Comparison of ENCODE assay signal across 8 mouse cellular contexts in the genomic region with DNA sequence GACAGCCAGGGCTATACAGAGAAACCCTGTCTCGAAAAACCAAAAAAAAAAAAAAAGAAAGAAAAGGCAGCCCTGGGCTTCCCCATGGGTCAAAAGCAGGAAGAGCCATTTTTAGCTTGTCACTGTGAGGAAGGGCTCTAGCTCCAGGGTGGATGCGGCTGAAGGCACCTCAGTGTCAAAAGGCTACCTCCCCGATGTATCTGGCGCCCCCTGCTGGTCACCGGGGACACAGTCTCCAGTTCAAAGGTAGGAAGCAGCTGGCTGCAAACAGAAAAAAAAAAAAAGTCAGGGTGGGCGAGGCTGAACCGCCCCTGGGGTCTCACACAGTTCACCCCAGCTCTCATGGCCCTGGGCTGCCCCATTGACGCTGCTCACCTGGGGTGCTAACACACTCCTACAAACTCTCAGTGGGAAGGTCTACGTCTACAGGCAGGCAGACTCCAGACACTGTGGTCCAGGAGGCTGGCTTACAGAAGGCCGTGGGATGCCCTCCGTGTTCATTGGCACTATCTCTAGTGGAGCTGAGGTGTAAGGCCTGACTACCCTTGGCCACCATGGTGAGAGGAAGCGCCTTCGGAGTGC. TPM values are rescaled to one million over a fixed set of nuclear protein-coding genes. Genes with fewer than 3 reads are reported as not detected.
DNase-seq lines count a peak whose midpoint lies in the region; ATAC-seq lines count a peak whose summit lies in the region.

No protein-coding gene starts in this region.

- H3K9ac ChIP-seq in liver, embryonic 11.5 days (ENCODE audit: low read depth, low read length) = no peak overlapping the region
- no peak overlapping the region for H3K9ac ChIP-seq in neural tube, embryonic 12.5 days
- H3K9ac ChIP-seq in stomach, embryonic 16.5 days (ENCODE audit: low read length) = no peak overlapping the region

- DNase-seq in 3T3-L1 (ENCODE audit: low read depth, low spot score) = peak; percentile 85
- DNase-seq in adrenal gland, adult (ENCODE audit: inconsistent age in 2 of 2, low spot score in 1 of 2) = peak; percentile 84 to 93
- peak; percentile 88 for DNase-seq in embryo, embryonic 10.5 days (ENCODE audit: low spot score)
- DNase-seq in gastrocnemius, postnatal 4 days (ENCODE audit: low spot score in 2 of 2) = peak; percentile 86 to 88
- DNase-seq in kidney, adult 9 months = peak; percentile 82
- peak; percentile 81 for DNase-seq in liver, embryonic 11.5 days (ENCODE audit: low spot score)

- H3K36me3 ChIP-seq in liver, embryonic 11.5 days (ENCODE audit: control insufficient read depth, insufficient read depth, low read length) = no peaks in the 10 kb centered on the region
- H3K36me3 ChIP-seq in neural tube, embryonic 12.5 days = no peaks in the 10 kb centered on the region
- no peaks in the 10 kb centered on the region for H3K36me3 ChIP-seq in stomach, embryonic 16.5 days (ENCODE audit: control insufficient read depth, insufficient read depth, low read length)

- no peaks in the 10 kb centered on the region for H3K4me1 ChIP-seq in liver, embryonic 11.5 days (replicated peaks; ENCODE audit: control insufficient read depth, insufficient read depth, low read length)
- H3K4me1 ChIP-seq in neural tube, embryonic 12.5 days = no peaks in the 10 kb centered on the region
- H3K4me1 ChIP-seq in stomach, embryonic 16.5 days (ENCODE audit: control insufficient read depth, insufficient read depth, low read length) = no peaks in the 10 kb centered on the region

- H3K9me3 ChIP-seq in liver, embryonic 11.5 days (ENCODE audit: control insufficient read depth, low read length) = no peaks in the 10 kb centered on the region
- no peaks in the 10 kb centered on the region for H3K9me3 ChIP-seq in neural tube, embryonic 12.5 days
- no peaks in the 10 kb centered on the region for H3K9me3 ChIP-seq in stomach, embryonic 16.5 days (replicated peaks; ENCODE audit: control insufficient read depth, low read length)

- H3K4me2 ChIP-seq in liver, embryonic 11.5 days = no peak overlapping the region
- no peak overlapping the region for H3K4me2 ChIP-seq in neural tube, embryonic 12.5 days (replicated peaks)
- no peak overlapping the region for H3K4me2 ChIP-seq in stomach, embryonic 16.5 days (ENCODE audit: low read depth, low read length)

- 29% methylated on average over 13 of the region's 13 CpGs for WGBS in liver, embryonic 11.5 days
- 32% methylated on average over 13 of the region's 13 CpGs for WGBS in neural tube, embryonic 12.5 days
- WGBS in stomach, embryonic 16.5 days = 36% methylated on average over 12 of the region's 13 CpGs

- no peak overlapping the region for H3K4me3 ChIP-seq in liver, embryonic 11.5 days (ENCODE audit: low read depth, low read length)
- H3K4me3 ChIP-seq in neural tube, embryonic 12.5 days = no peak overlapping the region
- no peak overlapping the region for H3K4me3 ChIP-seq in stomach, embryonic 16.5 days (replicated peaks; ENCODE audit: low read length)

- H3K27me3 ChIP-seq in liver, embryonic 11.5 days (replicated peaks; ENCODE audit: control insufficient read depth, insufficient read depth, low read length) = no peaks in the 10 kb centered on the region
- no peaks in the 10 kb centered on the region for H3K27me3 ChIP-seq in neural tube, embryonic 12.5 days (replicated peaks)
- no peaks in the 10 kb centered on the region for H3K27me3 ChIP-seq in stomach, embryonic 16.5 days (ENCODE audit: control insufficient read depth, insufficient read depth, low read length)

- peak; percentile 42; the same call in 1 of the 2 replicates for ATAC-seq in liver, embryonic 11.5 days (replicated peaks; ENCODE audit: low FRiP score)
- ATAC-seq in neural tube, embryonic 12.5 days (ENCODE audit: low FRiP score, low read depth) = peak; percentile 65; the same call in 1 of the 2 replicates
- ATAC-seq in stomach, embryonic 16.5 days (ENCODE audit: insufficient read depth, low FRiP score) = peak; percentile 44; the same call in 1 of the 2 replicates

- no peak overlapping the region for H3K27ac ChIP-seq in liver, embryonic 11.5 days (ENCODE audit: low read depth, low read length)
- no peak overlapping the region for H3K27ac ChIP-seq in neural tube, embryonic 12.5 days
- H3K27ac ChIP-seq in stomach, embryonic 16.5 days (ENCODE audit: low read length) = no peak overlapping the region

RNA-seq across cellular contexts. Expression of a gene that starts 8.6 kb away (rescaled TPM):
- total RNA-seq in gastrocnemius, postnatal 4 days (2021) = 10 to 100 TPM; 53.6 to 54.6 TPM
- polyA plus RNA-seq in liver, embryonic 11.5 days (2014; fragmentation: Nextera tagmentation; extraction: Ambion mirVana) = 5.0 and 6.7 TPM in 2 replicates
- 35.8 and 38.8 TPM in 2 replicates for polyA plus RNA-seq in neural tube, embryonic 12.5 days (2016; fragmentation: Nextera tagmentation; extraction: Ambion mirVana)
- 18.4 and 21.7 TPM in 2 replicates for polyA plus RNA-seq in stomach, embryonic 16.5 days (2015; fragmentation: Nextera tagmentation; extraction: Ambion mirVana)

RNA-seq across cellular contexts. Expression of a gene that starts 25.9 kb away (rescaled TPM):
- 10 to 100 TPM; 43.3 to 44.1 TPM for total RNA-seq in gastrocnemius, postnatal 4 days (2021)
- 66.7 and 74.5 TPM in 2 replicates for polyA plus RNA-seq in liver, embryonic 11.5 days (2014; fragmentation: Nextera tagmentation; extraction: Ambion mirVana)
- 99.9 and 106 TPM in 2 replicates for polyA plus RNA-seq in neural tube, embryonic 12.5 days (2016; fragmentation: Nextera tagmentation; extraction: Ambion mirVana)
- 15.1 and 16.2 TPM in 2 replicates for polyA plus RNA-seq in stomach, embryonic 16.5 days (2015; fragmentation: Nextera tagmentation; extraction: Ambion mirVana)
